Mouse (Mus musculus) cerebellum, postnatal 10 days (tissue): ENCODE data around the gene Gm45261.
A peak's percentile ranks its signal among the peaks of the same experiment; 100 is the strongest.

Source experiments
- DNase-seq, 2 experiments: peaks; one replicate each; pipeline ENCODE4 v3.0.0; 2021; ENCODE audit warnings: mixed read lengths in 2 of 2

Gm45261 gene

GRCm38 (mm10) chr1:80461348-80461747 lies at the start of gene Gm45261:
Gene Gm45261 (minus strand): TSS chr1:80461448.
- no peak for DNase-seq

GRCm38 (mm10) chr1:80504757-80505156 lies 43.5 kb upstream of the Gm45261 start:
- peak in 1 of 2 experiments; percentile 30 for DNase-seq

GRCm38 (mm10) chr1:80504081-80504480 lies 42.8 kb upstream of the Gm45261 start:
- DNase-seq = no peak

- DNase-seq = no peak
These were observed 41.4 kb upstream of the Gm45261 start for GRCm38 (mm10) chr1:80502456-80503165.

GRCm38 (mm10) chr1:80499264-80499663 lies 38.0 kb upstream of the Gm45261 start:
- no peak for DNase-seq

- DNase-seq = no peak
These were observed 35.1 kb upstream of the Gm45261 start for GRCm38 (mm10) chr1:80496360-80496759.

GRCm38 (mm10) chr1:80483419-80483818 lies 22.2 kb upstream of the Gm45261 start:
- no peak for DNase-seq

- no peak for DNase-seq
These were observed 13.7 kb upstream of the Gm45261 start for GRCm38 (mm10) chr1:80474942-80475341.

GRCm38 (mm10) chr1:80472395-80472794 lies 11.1 kb upstream of the Gm45261 start:
- no peak for DNase-seq

GRCm38 (mm10) chr1:80459923-80460322 lies 1.3 kb downstream of the Gm45261 start:
- DNase-seq = no peak

GRCm38 (mm10) chr1:80459477-80459876 lies 1.8 kb downstream of the Gm45261 start:
- no peak for DNase-seq

GRCm38 (mm10) chr1:80453971-80454370 lies 7.3 kb downstream of the Gm45261 start:
- DNase-seq = no peak

- no peak for DNase-seq
These were observed 9.2 kb downstream of the Gm45261 start for GRCm38 (mm10) chr1:80451914-80452549.

GRCm38 (mm10) chr1:80447554-80447953 lies 13.7 kb downstream of the Gm45261 start:
- no peak for DNase-seq

- DNase-seq = no peak
These were observed 20.3 kb downstream of the Gm45261 start for GRCm38 (mm10) chr1:80440911-80441310.

- no peak for DNase-seq
These were observed 22.7 kb downstream of the Gm45261 start for GRCm38 (mm10) chr1:80438506-80438905.

GRCm38 (mm10) chr1:80427946-80428345 lies 33.3 kb downstream of the Gm45261 start:
- no peak for DNase-seq

- DNase-seq = peak; percentile 86 to 88
These were observed 33.8 kb downstream of the Gm45261 start for GRCm38 (mm10) chr1:80427425-80427824.

GRCm38 (mm10) chr1:80424666-80425065 lies 36.6 kb downstream of the Gm45261 start:
- DNase-seq = no peak

- no peak for DNase-seq
These were observed 42.8 kb downstream of the Gm45261 start for GRCm38 (mm10) chr1:80418321-80419045.

- no peak for DNase-seq
These were observed 44.9 kb downstream of the Gm45261 start for GRCm38 (mm10) chr1:80416329-80416728.

- DNase-seq = no peak
These were observed 48.7 kb downstream of the Gm45261 start for GRCm38 (mm10) chr1:80412521-80412920.

- DNase-seq = no peak
These were observed 50.8 kb downstream of the Gm45261 start for GRCm38 (mm10) chr1:80410229-80410973.
